Mouse (Mus musculus): ENCODE measurements at regions not wholly inside any gene's neighbourhood (a gene's known extent, or its start where the extent isn't known, plus 50 kb on each side); places are given as distances from the start of the nearest gene placed in this dataset.

DNA sequence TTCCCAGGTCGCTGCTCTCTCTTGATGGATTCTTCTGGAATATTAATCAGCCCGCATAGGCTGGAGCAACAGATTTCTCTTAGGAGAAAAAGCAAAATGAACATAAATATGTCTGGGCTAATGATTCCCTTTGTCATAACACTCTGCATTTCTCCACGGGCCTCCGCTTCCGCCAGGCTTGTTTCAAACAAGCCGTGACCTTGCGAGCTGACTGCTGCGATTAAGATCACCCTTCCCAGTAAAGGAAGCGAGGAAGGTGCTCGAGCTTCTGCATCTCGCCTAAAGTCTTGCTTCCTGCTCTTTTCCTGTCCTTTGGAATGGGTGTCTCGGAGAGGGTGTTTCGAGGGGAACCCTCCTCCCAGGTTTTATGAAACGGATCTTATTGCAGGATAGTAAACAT, 216.3 kb upstream of the Tle3 start:
- Histone ChIP-seq H3K27ac (ENCODE audit: insufficient read depth, low read depth, low read length, poor library complexity, severe bottlenecking) (no peak overlapping the region), H3K4me3 (ENCODE audit: insufficient read depth in 1 of 2, low read depth in 1 of 2, low read length in 2 of 2, poor library complexity in 1 of 2, severe bottlenecking in 1 of 2) (no peak overlapping the region), H3K9ac (ENCODE audit: insufficient read depth, low read depth, low read length, poor library complexity, severe bottlenecking) (no peak overlapping the region), H3K4me1 (ENCODE audit: control insufficient read depth in 2 of 2, insufficient read depth in 2 of 2, low read length in 2 of 2, poor library complexity in 1 of 2) (no peaks in the 10 kb centered on the region), H3K36me3 (ENCODE audit: control insufficient read depth, insufficient read depth, low read length, poor library complexity, severe bottlenecking) (no peaks in the 10 kb centered on the region), H3K9me3 (ENCODE audit: control insufficient read depth, insufficient read depth, low read depth, low read length) (no peaks in the 10 kb centered on the region)
- no peak for TF ChIP-seq ZNF384 (IDR thresholded peaks at IDR 0.05; ENCODE audit: low read depth, low read length)
- no peak for TF ChIP-seq ZC3H11A (IDR thresholded peaks at IDR 0.05; ENCODE audit: borderline replicate concordance, low read depth, low read length)
- no peak for TF ChIP-seq CHD2 (IDR thresholded peaks at IDR 0.05; ENCODE audit: low read depth, low read length)
- no peak for TF ChIP-seq HCFC1 (IDR thresholded peaks at IDR 0.05; ENCODE audit: borderline replicate concordance, insufficient read depth, low read length)
- in situ Hi-C loops (cut with MboI; ENCODE audit: low sequenced_read_pairs in 2 of 2, unreplicated experiment in 2 of 2) = no loop called here
- DNase-seq (ENCODE audit: low read depth, low spot score) = no peak

DNA sequence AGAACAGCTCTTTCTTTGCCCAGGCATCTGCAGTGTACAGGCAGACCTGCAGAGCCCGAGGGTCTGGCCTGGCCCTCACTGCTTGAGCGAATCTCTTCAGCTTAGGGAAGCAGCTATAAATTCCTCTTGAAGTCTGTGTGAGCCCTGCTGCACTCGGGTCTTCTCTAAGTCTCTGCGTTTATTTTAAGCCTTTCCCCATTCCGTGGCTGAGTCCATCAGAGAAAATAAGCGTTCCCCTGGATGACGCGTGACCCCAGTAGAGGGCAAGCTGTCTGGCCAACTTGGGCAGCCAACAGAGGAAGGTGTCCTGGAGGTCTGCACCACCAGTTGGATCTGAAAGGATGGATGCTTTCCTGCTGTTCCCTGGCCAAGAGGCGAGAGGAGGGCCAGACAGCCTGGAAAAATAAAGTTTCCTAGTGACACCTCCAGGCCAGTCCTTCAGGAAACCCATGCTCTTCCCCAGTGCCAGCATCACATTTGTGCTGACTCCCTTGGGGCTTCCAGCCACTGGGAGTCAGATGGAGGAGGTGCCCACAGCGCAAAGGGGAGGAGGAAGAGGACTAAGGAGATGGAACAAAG, 213.9 kb upstream of the Tle3 start:
- TF ChIP-seq HCFC1 (IDR thresholded peaks at IDR 0.05; ENCODE audit: borderline replicate concordance, insufficient read depth, low read length) (no peak), ZNF384 (IDR thresholded peaks at IDR 0.05; ENCODE audit: low read depth, low read length) (no peak), CHD2 (IDR thresholded peaks at IDR 0.05; ENCODE audit: low read depth, low read length) (no peak), ZC3H11A (IDR thresholded peaks at IDR 0.05; ENCODE audit: borderline replicate concordance, low read depth, low read length) (no peak), MAFK (IDR thresholded peaks at IDR 0.05; ENCODE audit: insufficient read depth, low read depth, low read length) (no peak)
- H3K4me3 ChIP-seq (ENCODE audit: insufficient read depth in 1 of 2, low read depth in 1 of 2, low read length in 2 of 2, poor library complexity in 1 of 2, severe bottlenecking in 1 of 2) = no peak overlapping the region
- H3K9me3 ChIP-seq (ENCODE audit: control insufficient read depth, insufficient read depth, low read depth, low read length) = no peaks in the 10 kb centered on the region
- in situ Hi-C loops (cut with MboI; ENCODE audit: low sequenced_read_pairs in 2 of 2, unreplicated experiment in 2 of 2) = no loop called here
- no peaks in the 10 kb centered on the region for H3K4me1 ChIP-seq (ENCODE audit: control insufficient read depth in 2 of 2, insufficient read depth in 2 of 2, low read length in 2 of 2, poor library complexity in 1 of 2)
- no peaks in the 10 kb centered on the region for H3K36me3 ChIP-seq (ENCODE audit: control insufficient read depth, insufficient read depth, low read length, poor library complexity, severe bottlenecking)
- no peak for DNase-seq (ENCODE audit: low read depth, low spot score)
- H3K27ac ChIP-seq (ENCODE audit: insufficient read depth, low read depth, low read length, poor library complexity, severe bottlenecking) = no peak overlapping the region
- no peak overlapping the region for H3K9ac ChIP-seq (ENCODE audit: insufficient read depth, low read depth, low read length, poor library complexity, severe bottlenecking)

DNA sequence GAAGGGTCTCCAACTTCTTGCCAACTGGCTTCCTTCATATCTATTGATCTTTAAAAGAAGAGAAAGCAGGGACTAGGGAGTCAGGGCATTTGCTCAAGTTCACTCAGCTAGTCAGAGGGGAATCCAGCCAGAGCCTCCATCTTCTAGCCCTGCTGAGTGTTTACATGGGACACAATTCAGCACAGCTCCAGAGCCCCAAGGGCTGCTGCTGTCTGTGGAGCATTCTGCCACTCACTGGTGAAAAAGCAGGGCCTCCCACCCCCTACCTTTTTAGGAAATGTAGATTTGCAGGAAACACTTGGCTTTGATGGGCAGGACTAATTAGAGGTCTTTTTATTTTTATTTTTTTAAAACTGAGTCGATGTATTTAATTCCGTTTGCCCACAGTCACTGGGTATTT, 213.0 kb upstream of the Tle3 start:
- TF ChIP-seq MAFK (IDR thresholded peaks at IDR 0.05; ENCODE audit: insufficient read depth, low read depth, low read length) = no peak
- no peak for TF ChIP-seq CHD2 (IDR thresholded peaks at IDR 0.05; ENCODE audit: low read depth, low read length)
- TF ChIP-seq ZC3H11A (IDR thresholded peaks at IDR 0.05; ENCODE audit: borderline replicate concordance, low read depth, low read length) = no peak
- no peak for TF ChIP-seq HCFC1 (IDR thresholded peaks at IDR 0.05; ENCODE audit: borderline replicate concordance, insufficient read depth, low read length)
- TF ChIP-seq ZNF384 (IDR thresholded peaks at IDR 0.05; ENCODE audit: low read depth, low read length) = no peak
- Histone ChIP-seq H3K36me3 (ENCODE audit: control insufficient read depth, insufficient read depth, low read length, poor library complexity, severe bottlenecking) (no peaks in the 10 kb centered on the region), H3K9ac (ENCODE audit: insufficient read depth, low read depth, low read length, poor library complexity, severe bottlenecking) (no peak overlapping the region), H3K4me1 (ENCODE audit: control insufficient read depth in 2 of 2, insufficient read depth in 2 of 2, low read length in 2 of 2, poor library complexity in 1 of 2) (no peaks in the 10 kb centered on the region), H3K9me3 (ENCODE audit: control insufficient read depth, insufficient read depth, low read depth, low read length) (no peaks in the 10 kb centered on the region), H3K27ac (ENCODE audit: insufficient read depth, low read depth, low read length, poor library complexity, severe bottlenecking) (no peak overlapping the region), H3K4me3 (ENCODE audit: insufficient read depth in 1 of 2, low read depth in 1 of 2, low read length in 2 of 2, poor library complexity in 1 of 2, severe bottlenecking in 1 of 2) (no peak overlapping the region)
- no peak for DNase-seq (ENCODE audit: low read depth, low spot score)
- in situ Hi-C loops (cut with MboI; ENCODE audit: low sequenced_read_pairs in 2 of 2, unreplicated experiment in 2 of 2) = no loop called here

DNA sequence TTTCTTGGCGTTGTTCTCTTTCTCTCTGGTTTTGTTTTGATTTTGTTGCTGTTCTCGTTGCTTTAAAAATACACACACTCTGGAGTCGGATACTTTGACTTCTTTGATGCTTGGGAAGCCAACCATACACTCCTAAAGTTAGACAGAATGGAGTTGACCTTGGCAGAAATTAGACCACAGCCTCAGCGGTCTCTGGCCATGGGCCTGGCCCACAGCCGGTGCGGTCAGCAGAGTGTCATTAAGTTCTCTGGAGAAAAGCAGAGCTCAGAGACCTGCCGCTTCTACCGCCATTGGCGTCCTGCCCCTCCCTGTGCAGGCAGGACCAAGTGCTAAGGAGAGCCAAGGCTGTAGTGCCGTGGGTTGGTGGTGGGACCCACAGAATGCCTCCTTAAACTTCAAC, 212.6 kb upstream of the Tle3 start:
- TF ChIP-seq HCFC1 (IDR thresholded peaks at IDR 0.05; ENCODE audit: borderline replicate concordance, insufficient read depth, low read length) (no peak), CHD2 (IDR thresholded peaks at IDR 0.05; ENCODE audit: low read depth, low read length) (no peak), MAFK (IDR thresholded peaks at IDR 0.05; ENCODE audit: insufficient read depth, low read depth, low read length) (no peak), ZC3H11A (IDR thresholded peaks at IDR 0.05; ENCODE audit: borderline replicate concordance, low read depth, low read length) (no peak), ZNF384 (IDR thresholded peaks at IDR 0.05; ENCODE audit: low read depth, low read length) (no peak)
- H3K9me3 ChIP-seq (ENCODE audit: control insufficient read depth, insufficient read depth, low read depth, low read length) = no peaks in the 10 kb centered on the region
- no peaks in the 10 kb centered on the region for H3K36me3 ChIP-seq (ENCODE audit: control insufficient read depth, insufficient read depth, low read length, poor library complexity, severe bottlenecking)
- H3K4me3 ChIP-seq (ENCODE audit: insufficient read depth in 1 of 2, low read depth in 1 of 2, low read length in 2 of 2, poor library complexity in 1 of 2, severe bottlenecking in 1 of 2) = no peak overlapping the region
- H3K27ac ChIP-seq (ENCODE audit: insufficient read depth, low read depth, low read length, poor library complexity, severe bottlenecking) = no peak overlapping the region
- no peak overlapping the region for H3K9ac ChIP-seq (ENCODE audit: insufficient read depth, low read depth, low read length, poor library complexity, severe bottlenecking)
- in situ Hi-C loops (cut with MboI; ENCODE audit: low sequenced_read_pairs in 2 of 2, unreplicated experiment in 2 of 2) = no loop called here
- no peak for DNase-seq (ENCODE audit: low read depth, low spot score)
- no peaks in the 10 kb centered on the region for H3K4me1 ChIP-seq (ENCODE audit: control insufficient read depth in 2 of 2, insufficient read depth in 2 of 2, low read length in 2 of 2, poor library complexity in 1 of 2)

DNA sequence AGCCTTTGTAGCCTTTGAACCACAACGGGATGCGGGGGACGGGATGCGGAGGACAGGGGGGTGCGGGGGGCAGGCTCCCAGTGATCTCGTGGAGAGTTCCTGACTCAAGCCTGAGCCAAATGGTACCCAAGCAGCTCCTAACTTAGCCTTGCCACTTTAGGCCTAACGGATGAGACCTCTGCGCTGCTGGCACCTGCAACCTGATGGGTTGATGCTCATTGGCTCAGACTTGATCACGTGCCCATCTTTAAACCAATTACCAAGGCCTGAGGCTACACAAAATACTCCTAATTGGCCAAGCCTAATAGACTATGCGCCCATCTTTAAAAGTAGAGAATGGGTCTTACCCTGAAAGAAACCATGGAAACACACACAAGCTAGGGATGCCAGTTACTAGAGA, 209.3 kb upstream of the Tle3 start:
- TF ChIP-seq ZC3H11A (IDR thresholded peaks at IDR 0.05; ENCODE audit: borderline replicate concordance, low read depth, low read length) (no peak), CHD2 (IDR thresholded peaks at IDR 0.05; ENCODE audit: low read depth, low read length) (no peak), MAFK (IDR thresholded peaks at IDR 0.05; ENCODE audit: insufficient read depth, low read depth, low read length) (no peak), ZNF384 (IDR thresholded peaks at IDR 0.05; ENCODE audit: low read depth, low read length) (no peak), HCFC1 (IDR thresholded peaks at IDR 0.05; ENCODE audit: borderline replicate concordance, insufficient read depth, low read length) (no peak)
- in situ Hi-C loops (cut with MboI; ENCODE audit: low sequenced_read_pairs in 2 of 2, unreplicated experiment in 2 of 2) = no loop called here
- Histone ChIP-seq H3K27ac (ENCODE audit: insufficient read depth, low read depth, low read length, poor library complexity, severe bottlenecking) (no peak overlapping the region), H3K9me3 (ENCODE audit: control insufficient read depth, insufficient read depth, low read depth, low read length) (no peaks in the 10 kb centered on the region), H3K4me1 (ENCODE audit: control insufficient read depth in 2 of 2, insufficient read depth in 2 of 2, low read length in 2 of 2, poor library complexity in 1 of 2) (no peaks in the 10 kb centered on the region), H3K4me3 (ENCODE audit: insufficient read depth in 1 of 2, low read depth in 1 of 2, low read length in 2 of 2, poor library complexity in 1 of 2, severe bottlenecking in 1 of 2) (no peak overlapping the region), H3K9ac (ENCODE audit: insufficient read depth, low read depth, low read length, poor library complexity, severe bottlenecking) (no peak overlapping the region), H3K36me3 (ENCODE audit: control insufficient read depth, insufficient read depth, low read length, poor library complexity, severe bottlenecking) (no peaks in the 10 kb centered on the region)
- no peak for DNase-seq (ENCODE audit: low read depth, low spot score)

Measured in ES-E14 (cell line).